Mouse (Mus musculus): ENCODE data around the gene Sorcs2. TPM values are rescaled to one million over a fixed set of nuclear protein-coding genes. Genes with fewer than 3 reads are reported as not detected.

Sorcs2 gene
- total RNA-seq, 2 experiments from 2014 or later, result 58.4 to 58.7 TPM

DNA sequence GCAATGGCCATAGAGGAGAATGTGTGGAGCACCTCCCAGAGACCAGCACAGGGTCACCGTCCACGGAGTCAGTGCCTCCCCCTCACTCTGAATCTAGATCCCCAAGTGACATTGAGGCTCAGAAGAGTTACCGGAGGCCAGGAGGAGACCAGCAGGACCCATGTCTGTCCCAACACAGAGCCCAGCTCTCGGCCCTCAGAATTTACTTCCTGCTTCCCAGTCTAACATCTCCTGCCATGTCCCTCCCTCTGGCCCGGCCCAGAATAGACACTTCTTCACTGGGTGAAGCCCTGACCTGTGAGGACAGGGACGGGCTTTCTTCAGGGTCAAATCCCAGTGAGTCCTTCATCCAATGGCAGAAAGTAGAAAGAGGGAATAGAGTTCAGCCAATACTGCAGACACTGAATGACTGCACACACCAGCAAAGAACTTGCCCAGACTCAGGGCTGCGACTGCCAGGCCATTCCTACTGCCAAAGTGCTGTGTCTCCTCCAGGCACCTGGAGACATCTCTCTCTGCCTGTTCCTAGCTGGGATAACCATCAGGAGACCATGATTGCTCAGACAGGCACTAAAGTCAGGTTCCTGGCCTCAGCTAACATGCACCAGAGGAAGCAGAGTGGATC, 29.3 kb downstream of the Sorcs2 start:
- intact Hi-C loops (cut with DNase I), result no loop called here

DNA sequence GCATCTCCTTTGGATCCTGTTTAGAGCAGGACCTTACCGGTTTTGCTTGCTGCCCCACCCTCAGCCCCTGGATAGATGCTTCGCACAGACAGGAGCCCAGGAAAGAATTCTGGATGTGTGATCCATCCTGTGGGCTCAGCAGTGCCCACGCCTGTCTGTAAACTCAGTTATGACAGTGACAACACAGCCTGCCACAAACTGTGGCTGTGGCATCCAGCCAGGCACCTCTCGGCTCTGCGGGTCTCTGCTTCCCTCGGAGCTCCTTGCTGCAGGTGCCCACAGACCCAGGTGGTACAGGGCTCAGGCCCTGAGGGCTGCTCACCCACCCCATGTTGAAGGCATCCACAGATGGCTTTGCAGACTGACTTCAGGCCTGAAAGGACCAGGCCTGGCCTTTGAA, 30.0 kb downstream of the Sorcs2 start:
- peak in 1 of 2 experiments; percentile 48 for DNase-seq (ENCODE audit: extremely low spot score in 1 of 2, low spot score in 2 of 2)
- intact Hi-C loops (cut with DNase I), result no loop called here

More for the DNA sequence above, 29.3 kb downstream of the Sorcs2 start:
- no peak for DNase-seq (ENCODE audit: extremely low spot score in 1 of 2, low spot score in 2 of 2)

DNA sequence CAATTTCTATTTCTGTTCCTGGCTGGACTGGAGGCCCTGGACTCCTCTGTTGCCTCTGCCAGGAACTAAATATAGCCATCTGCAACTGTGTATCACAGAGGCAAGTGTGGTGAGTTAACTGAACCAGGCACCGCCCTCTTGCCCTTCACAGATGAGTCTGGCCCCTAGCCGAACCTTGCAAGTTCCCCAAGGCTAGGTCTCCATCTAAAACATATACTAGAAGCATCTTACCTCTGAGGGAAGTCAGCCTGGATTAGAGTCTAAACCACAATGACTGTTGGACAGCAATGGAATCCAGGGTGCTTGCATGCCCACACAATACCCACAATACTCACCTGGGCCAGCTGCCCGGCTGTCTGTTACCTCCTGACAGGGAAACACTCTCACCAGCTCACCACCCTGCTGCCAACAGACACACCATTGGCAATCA, 30.7 kb downstream of the Sorcs2 start:
- intact Hi-C loops (cut with DNase I), result no loop called here
- no peak for DNase-seq (ENCODE audit: extremely low spot score in 1 of 2, low spot score in 2 of 2)

DNA sequence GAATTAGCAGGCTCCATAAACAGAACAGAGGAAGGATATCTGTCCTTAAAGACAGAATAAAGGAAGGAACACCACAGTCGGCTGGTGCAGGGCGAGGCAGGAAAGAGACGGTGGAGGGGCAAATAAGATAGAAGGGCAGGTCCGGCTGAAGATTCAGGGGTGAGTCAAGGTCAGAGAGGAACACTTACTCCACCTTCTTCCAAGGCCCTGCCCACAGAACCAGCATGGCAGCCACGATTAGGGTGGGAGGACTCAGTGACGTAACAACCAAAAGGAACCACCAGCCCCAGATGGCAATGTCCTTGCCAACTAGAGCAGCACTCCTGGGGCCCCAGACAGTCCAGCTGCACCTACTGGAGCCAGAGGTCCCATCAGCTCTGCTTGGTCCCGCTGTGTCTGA, 36.2 kb downstream of the Sorcs2 start:
- intact Hi-C loops (cut with DNase I), result no loop called here
- no peak for DNase-seq (ENCODE audit: extremely low spot score in 1 of 2, low spot score in 2 of 2)

DNA sequence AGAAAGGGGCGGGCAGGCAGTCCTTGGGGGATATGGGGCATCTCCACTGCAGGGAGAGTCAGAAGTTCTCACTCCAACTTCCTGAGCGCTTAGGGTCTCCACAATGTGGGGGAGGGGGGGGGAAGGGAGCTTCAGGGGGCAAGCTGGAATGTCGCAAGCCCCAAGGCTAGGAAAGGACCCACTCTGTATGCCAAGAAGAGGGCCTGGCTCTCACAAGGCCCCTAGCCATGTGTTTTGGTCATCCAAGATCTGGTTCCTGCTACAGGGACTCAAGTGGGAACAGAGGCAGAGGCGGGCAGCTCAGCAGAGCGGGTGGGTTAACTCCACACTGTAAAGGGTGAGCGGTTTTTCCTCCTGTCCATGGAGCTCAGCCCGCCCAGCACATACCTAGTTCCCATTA, 37.6 kb downstream of the Sorcs2 start:
- no peak for DNase-seq (ENCODE audit: extremely low spot score in 1 of 2, low spot score in 2 of 2)
- intact Hi-C loops (cut with DNase I), result no loop called here

DNA sequence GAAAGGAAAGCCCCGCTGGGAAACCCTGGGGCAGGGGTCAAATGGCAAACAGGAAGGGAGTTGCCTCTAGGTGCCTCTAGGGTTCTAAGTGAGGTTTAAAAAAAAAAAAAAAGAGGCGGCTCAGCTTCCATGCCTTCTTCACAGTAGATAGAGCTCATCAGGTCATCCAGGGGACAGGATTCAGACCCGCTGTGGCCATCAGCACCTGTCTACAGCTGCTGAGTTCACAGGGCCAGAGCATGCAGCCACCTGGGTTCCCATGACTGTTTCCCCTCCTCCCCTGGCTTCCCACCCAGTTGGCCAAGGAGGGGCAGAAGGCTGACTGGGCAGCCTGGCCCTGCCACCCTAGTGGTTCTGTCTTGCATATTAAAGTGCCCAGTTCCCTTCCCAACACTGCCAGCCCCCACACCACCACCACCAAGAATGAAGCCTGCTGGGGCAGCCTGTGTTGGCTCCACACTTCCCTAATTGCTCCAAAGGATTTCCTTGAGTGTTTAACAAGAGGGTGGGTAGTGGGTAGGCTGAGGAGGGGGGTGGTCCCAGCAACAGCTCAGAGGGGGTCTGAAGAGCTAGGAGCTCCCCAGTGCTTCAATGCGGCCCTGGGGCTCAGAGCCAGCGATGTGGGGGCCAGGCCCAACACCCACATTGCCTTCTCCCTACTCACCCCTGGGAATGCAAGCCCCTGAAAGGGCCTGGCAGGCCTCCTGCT, 38.2 kb downstream of the Sorcs2 start:
- DNase-seq (ENCODE audit: extremely low spot score in 1 of 2, low spot score in 2 of 2), result peak in 1 of 2 experiments; percentile 38
- intact Hi-C loops (cut with DNase I), result no loop called here

DNA sequence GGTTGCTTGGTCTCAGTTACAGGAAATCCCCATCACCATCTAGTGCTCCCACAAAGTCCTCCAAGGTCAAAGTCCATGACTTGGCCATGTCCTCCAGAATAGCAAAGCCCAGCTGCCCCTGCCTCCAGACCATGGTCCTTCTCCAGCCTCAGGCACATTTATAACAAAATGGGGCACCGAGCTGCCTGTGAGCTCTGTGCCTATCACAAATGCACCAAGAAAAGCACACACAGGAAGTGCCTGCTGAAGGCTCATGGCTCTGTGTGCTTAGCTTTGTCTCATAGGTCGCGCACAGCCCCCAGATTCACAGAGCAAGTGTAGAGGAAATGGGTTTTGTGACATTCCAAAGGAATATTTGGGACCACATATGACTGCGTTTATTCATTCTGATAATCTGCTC, 39.8 kb downstream of the Sorcs2 start:
- DNase-seq (ENCODE audit: extremely low spot score in 1 of 2, low spot score in 2 of 2), result no peak
- intact Hi-C loops (cut with DNase I), result no loop called here

DNA sequence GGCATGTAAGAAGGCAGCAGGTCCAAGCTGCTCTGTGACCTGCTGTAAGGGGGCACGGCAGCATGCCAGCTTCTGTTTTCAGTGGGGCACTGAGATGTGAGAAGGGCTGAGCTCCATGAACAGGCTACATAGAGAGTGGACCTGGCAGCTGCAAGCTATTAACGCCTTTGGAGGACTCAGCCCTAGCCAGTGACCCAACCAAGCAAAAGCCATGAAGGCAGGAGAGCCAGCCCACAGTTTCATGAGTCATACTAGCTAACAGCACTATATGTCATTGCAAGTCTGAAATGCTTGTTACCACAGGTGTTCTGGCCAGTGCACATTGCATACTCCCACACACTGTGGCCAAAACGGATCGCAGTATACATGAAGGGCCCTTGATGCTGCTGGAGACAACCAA, 41.3 kb downstream of the Sorcs2 start:
- intact Hi-C loops (cut with DNase I), result no loop called here
- no peak for DNase-seq (ENCODE audit: extremely low spot score in 1 of 2, low spot score in 2 of 2)

DNA sequence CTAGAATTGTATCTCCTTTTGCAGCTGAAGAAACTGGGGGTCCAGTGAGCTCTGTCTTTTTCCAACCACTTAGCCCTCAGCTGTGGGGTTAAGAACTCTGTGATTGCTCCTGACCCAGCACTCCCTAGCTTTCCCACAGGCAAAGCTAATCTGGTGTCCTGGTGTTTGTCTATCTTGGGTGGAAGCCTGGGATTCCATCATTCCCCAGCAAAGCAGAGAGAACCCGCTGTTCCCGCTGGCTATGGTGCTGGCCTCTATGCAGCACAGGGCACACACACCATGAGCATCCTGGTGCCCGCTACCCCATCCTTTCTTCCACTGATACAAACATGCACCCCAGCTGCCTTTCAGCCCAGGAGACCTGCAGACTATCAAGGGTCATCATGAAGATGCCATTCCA, 42.3 kb downstream of the Sorcs2 start:
- intact Hi-C loops (cut with DNase I), result no loop called here
- no peak for DNase-seq (ENCODE audit: extremely low spot score in 1 of 2, low spot score in 2 of 2)

DNA sequence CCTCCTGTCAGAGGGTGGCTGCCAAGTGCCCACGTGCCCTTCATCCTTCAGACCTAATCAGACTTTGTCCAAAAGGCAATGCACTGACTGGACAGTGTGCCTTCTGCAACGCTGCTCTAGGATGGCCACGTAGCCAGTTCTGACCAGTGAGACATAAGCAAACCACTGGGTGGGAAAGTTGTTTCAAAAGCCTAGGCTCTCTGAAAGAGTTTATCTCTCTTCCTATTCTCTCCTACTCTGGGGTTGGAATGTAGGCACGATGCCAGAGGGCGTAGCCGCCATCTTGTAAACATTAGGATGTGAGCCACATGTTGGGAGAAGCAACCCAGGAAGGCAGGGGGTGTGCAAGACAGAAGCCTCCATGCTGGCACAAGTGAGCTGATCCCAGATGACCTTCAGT, 44.3 kb downstream of the Sorcs2 start:
- intact Hi-C loops (cut with DNase I), result no loop called here
- peak in 1 of 2 experiments; percentile 54 for DNase-seq (ENCODE audit: extremely low spot score in 1 of 2, low spot score in 2 of 2)

DNA sequence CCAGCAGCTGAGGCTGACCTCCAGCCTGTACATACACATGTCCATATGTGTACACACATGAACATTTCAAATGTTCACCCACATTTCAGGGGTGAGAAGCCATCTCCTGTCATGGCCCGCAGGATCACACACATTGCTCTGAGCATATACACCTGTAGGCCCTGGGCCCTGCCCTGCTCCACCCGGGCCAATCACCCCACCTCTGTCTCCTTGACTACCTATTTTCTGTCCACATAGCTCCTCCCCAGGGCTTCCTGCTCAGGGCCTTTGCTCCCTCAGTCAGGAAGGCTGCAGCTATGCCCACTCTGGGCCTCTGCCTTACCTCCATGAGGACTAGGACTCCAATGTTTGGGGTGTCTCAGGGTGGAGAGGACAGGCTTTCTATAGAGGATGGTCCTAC, 44.7 kb downstream of the Sorcs2 start:
- no peak for DNase-seq (ENCODE audit: extremely low spot score in 1 of 2, low spot score in 2 of 2)
- intact Hi-C loops (cut with DNase I), result no loop called here

DNA sequence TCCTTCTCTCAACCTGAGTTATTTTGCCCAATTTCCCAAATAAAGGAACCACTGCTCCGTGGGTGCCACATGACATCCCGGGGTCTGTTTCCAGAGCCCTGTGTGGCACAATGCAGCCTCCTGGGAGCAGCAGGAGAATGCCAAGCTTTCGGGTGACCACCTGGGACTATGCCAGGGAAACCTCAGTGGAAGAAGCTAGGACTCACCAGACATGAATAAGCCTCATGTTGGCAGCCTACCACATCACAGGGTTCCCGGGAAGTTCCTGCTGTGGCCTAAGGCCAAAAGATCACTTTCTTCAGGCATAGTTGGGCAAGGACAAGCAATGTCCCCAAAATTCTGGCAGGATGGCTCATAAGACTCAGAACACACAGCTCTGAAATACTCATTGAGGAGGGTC, 51.2 kb downstream of the Sorcs2 start:
- intact Hi-C loops (cut with DNase I), result no loop called here

DNA sequence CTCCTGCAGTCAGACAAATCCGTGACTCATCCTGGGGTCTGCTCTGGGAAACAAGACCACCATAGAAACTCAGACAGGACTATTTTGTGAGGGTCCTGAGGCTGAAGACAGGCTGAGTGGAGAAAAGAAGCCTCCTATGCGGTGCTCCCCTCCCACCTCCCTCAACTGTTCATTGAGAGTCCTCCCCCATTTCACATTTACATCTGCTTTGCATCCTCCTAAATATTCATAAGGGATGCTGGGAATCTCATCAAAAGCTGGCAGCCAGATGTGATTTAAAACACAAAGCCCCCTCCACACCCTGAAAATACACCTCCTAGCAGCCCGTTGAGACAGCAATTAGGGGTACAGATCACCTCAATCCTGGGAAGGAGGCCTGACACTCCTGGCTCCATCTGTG, 58.7 kb downstream of the Sorcs2 start:
- no peak for DNase-seq (ENCODE audit: extremely low spot score in 1 of 2, low spot score in 2 of 2)
- intact Hi-C loops (cut with DNase I), result no loop called here

More for the DNA sequence above, 51.2 kb downstream of the Sorcs2 start:
- no peak for DNase-seq (ENCODE audit: extremely low spot score in 1 of 2, low spot score in 2 of 2)

DNA sequence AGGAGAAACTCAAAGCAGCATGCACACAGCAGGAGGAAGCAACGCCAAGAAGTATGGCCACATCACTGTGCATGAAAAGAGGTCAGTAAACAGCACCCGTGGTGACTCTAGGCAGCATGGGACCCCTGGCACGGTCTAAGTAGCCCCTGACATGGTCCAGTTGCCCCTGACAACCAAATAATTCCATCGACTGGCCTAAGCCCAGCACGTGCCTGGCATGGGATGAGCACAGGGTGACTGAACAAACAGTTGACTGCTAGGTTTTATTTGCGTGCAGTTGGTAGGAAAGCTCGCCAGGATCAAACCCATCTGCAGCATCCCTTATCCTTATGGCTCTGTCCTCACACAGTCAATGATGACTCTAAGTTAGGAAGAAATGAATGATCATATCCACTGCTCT, 61.7 kb downstream of the Sorcs2 start:
- intact Hi-C loops (cut with DNase I), result no loop called here
- DNase-seq (ENCODE audit: extremely low spot score in 1 of 2, low spot score in 2 of 2), result no peak

DNA sequence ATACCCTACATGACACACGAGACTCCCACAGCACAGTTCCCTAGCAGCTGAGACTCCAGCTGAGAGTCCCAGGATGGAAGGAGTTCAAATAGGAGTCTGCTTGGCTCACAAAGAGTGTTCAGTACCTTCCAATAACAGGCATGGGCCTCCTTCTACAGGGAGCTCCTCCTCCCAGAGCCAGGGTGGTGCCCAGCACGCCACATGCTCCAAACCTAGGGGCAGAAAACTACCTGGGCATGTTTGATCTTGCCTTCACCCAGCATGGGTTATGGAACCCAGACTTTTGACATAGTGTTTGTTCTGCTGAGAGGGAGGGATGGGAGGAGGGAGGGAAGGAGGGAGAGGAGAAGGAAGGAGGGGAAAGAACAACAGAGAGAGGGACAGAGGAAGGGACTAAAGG, 62.3 kb downstream of the Sorcs2 start:
- intact Hi-C loops (cut with DNase I), result no loop called here
- DNase-seq (ENCODE audit: extremely low spot score in 1 of 2, low spot score in 2 of 2), result no peak

DNA sequence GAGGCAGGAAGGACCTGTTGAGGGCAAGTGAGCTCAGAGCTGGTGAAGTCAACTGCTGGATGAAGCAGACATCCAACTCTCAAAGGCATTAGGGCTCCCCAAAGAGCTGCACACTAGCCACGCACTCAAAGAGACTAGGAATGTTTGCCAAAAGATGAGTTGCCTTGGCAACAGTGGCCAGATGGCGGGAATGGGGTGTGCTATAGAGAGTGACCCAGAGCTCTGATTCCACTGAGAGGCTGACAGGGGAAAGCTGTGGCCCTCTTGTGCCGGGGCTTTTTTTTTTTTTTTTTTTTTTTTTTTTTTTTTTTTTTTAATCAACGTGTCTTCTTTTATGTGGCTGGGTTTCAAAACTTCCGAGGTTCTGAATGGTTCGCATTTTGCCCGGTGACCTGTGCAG, 63.7 kb downstream of the Sorcs2 start:
- intact Hi-C loops (cut with DNase I), result no loop called here
- no peak for DNase-seq (ENCODE audit: extremely low spot score in 1 of 2, low spot score in 2 of 2)

DNA sequence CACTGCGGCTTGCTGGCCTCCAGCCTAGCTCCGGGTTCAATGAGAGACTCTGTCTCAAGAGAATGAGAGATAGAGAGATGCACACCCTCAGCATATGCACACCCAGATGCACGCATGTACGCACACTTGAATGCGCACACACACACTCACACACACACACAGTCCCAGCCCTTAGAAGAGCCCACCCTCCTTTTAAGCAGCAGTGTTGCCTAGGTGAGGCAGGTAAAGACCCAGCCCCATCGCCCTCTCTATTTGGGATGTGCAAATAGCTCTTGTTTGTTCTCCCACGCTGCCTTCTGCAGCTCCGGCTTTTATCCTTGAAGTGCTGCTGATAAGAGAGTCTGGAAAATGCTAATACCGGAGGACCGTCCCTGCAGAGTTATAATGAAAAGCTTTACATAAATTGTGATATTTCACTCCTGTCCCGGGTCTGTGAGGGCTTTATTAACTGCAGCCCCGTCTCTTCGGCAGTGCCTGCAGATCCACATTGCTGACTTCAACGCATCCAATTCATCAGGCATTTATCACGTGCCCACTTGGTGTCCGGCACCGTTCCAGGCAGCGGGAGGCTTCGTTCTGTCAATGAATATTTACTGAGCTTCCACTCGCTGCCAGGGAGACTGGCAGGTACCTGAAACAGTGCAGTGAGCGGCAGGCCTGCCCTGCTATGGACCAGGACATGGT, 67.3 kb downstream of the Sorcs2 start:
- intact Hi-C loops (cut with DNase I), result no loop called here
- DNase-seq (ENCODE audit: extremely low spot score in 1 of 2, low spot score in 2 of 2), result no peak

DNA sequence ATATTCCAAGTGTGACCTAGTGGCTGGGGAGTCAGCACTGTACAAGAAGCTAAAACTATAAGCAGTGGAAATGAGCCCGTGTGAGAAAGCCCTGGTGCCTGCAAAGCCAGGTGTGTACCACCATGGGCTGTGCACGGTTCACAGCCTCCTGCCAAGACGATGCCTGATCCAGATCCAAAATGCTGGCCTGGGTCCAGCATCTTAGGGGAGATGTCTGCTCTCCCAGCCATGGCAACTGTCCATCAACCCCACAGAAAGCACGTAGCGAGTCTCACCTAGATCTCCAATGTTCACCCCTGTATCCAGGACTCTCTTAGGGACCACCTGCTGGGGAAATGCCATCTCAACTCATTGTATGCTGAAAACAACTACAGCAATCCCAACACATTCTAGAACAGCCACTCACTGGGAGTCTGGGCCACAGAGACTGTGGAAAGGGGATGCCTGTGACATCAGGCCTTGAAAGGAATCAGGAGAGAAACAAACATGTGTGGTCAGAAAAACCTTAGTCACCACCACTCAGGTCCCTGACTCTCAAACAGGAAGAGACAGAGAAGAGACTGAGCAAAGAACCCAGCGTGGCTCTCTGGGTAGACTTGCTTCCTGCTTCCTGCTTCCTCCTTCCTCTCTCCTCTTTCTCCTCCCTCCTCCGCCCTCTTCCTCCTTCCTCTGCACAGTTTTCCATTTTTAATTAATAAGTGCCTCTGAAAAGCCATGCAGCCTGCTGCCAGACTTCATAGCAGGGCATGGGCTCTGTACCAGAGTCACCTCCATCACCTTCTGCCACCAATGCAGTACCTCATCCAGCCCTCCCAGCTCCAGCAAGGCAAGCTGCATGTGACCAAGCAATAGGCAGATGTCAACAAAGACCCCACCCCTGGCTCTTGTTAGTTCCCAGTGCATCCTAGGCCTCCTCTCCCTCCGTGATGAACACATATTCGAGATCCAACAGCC, 71.6 kb downstream of the Sorcs2 start:
- DNase-seq (ENCODE audit: extremely low spot score in 1 of 2, low spot score in 2 of 2), result peak in 1 of 2 experiments; percentile 36
- intact Hi-C loops (cut with DNase I), result no loop called here

DNA sequence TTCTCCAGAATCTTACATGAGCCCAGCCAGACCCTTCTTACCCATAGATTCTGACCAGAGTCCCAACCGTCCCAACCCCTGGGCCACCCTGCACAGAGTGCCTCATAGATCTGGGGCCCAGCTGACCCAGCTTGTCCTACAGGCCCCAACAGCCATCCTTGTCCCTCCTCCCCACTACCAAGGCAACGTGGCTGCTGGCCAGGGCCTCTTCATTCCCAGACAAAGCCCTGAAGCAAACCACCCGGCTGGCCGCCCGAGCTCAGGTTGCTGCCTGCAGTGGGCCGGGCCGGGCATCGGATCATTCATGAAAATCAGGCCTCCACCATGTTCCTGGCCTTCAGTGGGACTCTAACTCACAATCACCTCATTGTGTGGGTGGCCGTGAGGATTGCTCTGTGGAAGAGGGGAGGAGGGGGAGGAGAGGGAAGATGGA, 73.8 kb downstream of the Sorcs2 start:
- intact Hi-C loops (cut with DNase I), result no loop called here

More for the DNA sequence above, 73.8 kb downstream of the Sorcs2 start:
- peak; percentile 77 to 81 for DNase-seq (ENCODE audit: extremely low spot score in 1 of 2, low spot score in 2 of 2)

All from left cerebral cortex, postnatal 10 days (tissue).